Mouse (Mus musculus): ENCODE results near the gene Trio.

Gene Trio

GRCm38 (mm10) chr15:28035601-28036000 lies 10.0 kb upstream of the Trio start:
- no peak for DNase-seq

GRCm38 (mm10) chr15:28034636-28035035 lies 9.0 kb upstream of the Trio start:
- DNase-seq, result no peak

GRCm38 (mm10) chr15:28029371-28029770 lies 3.7 kb upstream of the Trio start:
- no peak for DNase-seq

GRCm38 (mm10) chr15:28028542-28028941 lies 2.9 kb upstream of the Trio start:
- DNase-seq, result no peak

GRCm38 (mm10) chr15:28026167-28026481 lies 476 bp upstream of the Trio start:
- no peak for DNase-seq

GRCm38 (mm10) chr15:28024965-28025338 lies 696 bp downstream of the Trio start:
- peak; percentile 61 for DNase-seq

GRCm38 (mm10) chr15:28024031-28024964 lies 1.4 kb downstream of the Trio start:
- DNase-seq, result peak; percentile 55

- peak; percentile 25 for DNase-seq
These were observed 3.9 kb downstream of the Trio start for GRCm38 (mm10) chr15:28021591-28022209.

- no peak for DNase-seq
These were observed 6.1 kb downstream of the Trio start for GRCm38 (mm10) chr15:28019393-28020070.

- DNase-seq, result no peak
These were observed 18.1 kb downstream of the Trio start for GRCm38 (mm10) chr15:28007516-28007915.

GRCm38 (mm10) chr15:28004192-28004767 lies 21.4 kb downstream of the Trio start:
- no peak for DNase-seq

GRCm38 (mm10) chr15:28002515-28002914 lies 23.1 kb downstream of the Trio start:
- DNase-seq, result no peak

- no peak for DNase-seq
These were observed 24.3 kb downstream of the Trio start for GRCm38 (mm10) chr15:28001299-28001698.

- no peak for DNase-seq
These were observed 26.9 kb downstream of the Trio start for GRCm38 (mm10) chr15:27998621-27999359.

GRCm38 (mm10) chr15:27997917-27998316 lies 27.7 kb downstream of the Trio start:
- DNase-seq, result no peak

- no peak for DNase-seq
These were observed 28.2 kb downstream of the Trio start for GRCm38 (mm10) chr15:27997391-27997841.

- DNase-seq, result no peak
These were observed 28.9 kb downstream of the Trio start for GRCm38 (mm10) chr15:27996750-27997149.

- DNase-seq, result no peak
These were observed 30.2 kb downstream of the Trio start for GRCm38 (mm10) chr15:27995421-27995820.

- no peak for DNase-seq
These were observed 30.8 kb downstream of the Trio start for GRCm38 (mm10) chr15:27994870-27995269.

GRCm38 (mm10) chr15:27993528-27993927 lies 32.1 kb downstream of the Trio start:
- no peak for DNase-seq

GRCm38 (mm10) chr15:27992596-27992995 lies 33.1 kb downstream of the Trio start:
- DNase-seq, result no peak

GRCm38 (mm10) chr15:27991892-27992593 lies 33.6 kb downstream of the Trio start:
- DNase-seq, result no peak
